Mouse (Mus musculus) forebrain, embryonic 14.5 days (tissue): ENCODE measurements at regions not wholly inside any gene's neighbourhood (a gene's known extent, or its start where the extent isn't known, plus 50 kb on each side); places are given as distances from the start of the nearest gene placed in this dataset.
A peak's percentile ranks its signal among the peaks of the same experiment; 100 is the strongest.

Experiments used
- ATAC-seq: fragments of 200-750 bp; cut with Nextera tagmentation; 2 replicates; pipeline ENCODE4 v1.8.0; 2017; ENCODE audit warnings: mild to moderate bottlenecking, moderate library complexity
- DNase-seq: peaks from one replicate; pipeline ENCODE4 v3.0.0-alpha.2; 2015; ENCODE audit warnings: low spot score
- H3K27ac ChIP-seq: fragments of 300-500 bp; sonication (generic); 2 replicates; pipeline ENCODE4 v1.5.1; 2014; ENCODE audit warnings: low read depth, mild to moderate bottlenecking, control low read depth, low read length, moderate library complexity
- H3K27me3 ChIP-seq: fragments of 300-500 bp; sonication (generic); replicated peaks from 2 replicates; pipeline ENCODE4 v1.6.1; 2014; ENCODE audit warnings: low read length, control low read depth, mixed read lengths; ENCODE audit not compliant: control insufficient read depth, insufficient read depth
- H3K36me3 ChIP-seq: fragments of 300-500 bp; sonication (generic); 2 replicates; pipeline ENCODE4 v1.6.1; 2014; ENCODE audit warnings: low read length, control low read depth; ENCODE audit not compliant: control insufficient read depth, insufficient read depth
- H3K4me1 ChIP-seq: fragments of 300-500 bp; sonication (generic); 2 replicates; pipeline ENCODE4 v1.6.1; 2014; ENCODE audit warnings: antibody characterized with exemption, low read length, control low read depth; ENCODE audit not compliant: control insufficient read depth, insufficient read depth
- H3K4me2 ChIP-seq: fragments of 300-500 bp; sonication (generic); 2 replicates; pipeline ENCODE4 v1.6.1; 2014; ENCODE audit warnings: mild to moderate bottlenecking, control low read depth, low read length
- H3K4me3 ChIP-seq: fragments of 300-500 bp; sonication (generic); 2 replicates; pipeline ENCODE4 v1.5.1; 2014; ENCODE audit warnings: low read depth, low read length, control low read depth
- H3K9ac ChIP-seq: fragments of 300-500 bp; sonication (generic); 2 replicates; pipeline ENCODE4 v1.6.1; 2014; ENCODE audit warnings: mild to moderate bottlenecking, low read length, control low read depth, moderate library complexity
- H3K9me3 ChIP-seq: fragments of 300-500 bp; sonication (generic); replicated peaks from 2 replicates; pipeline ENCODE4 v1.6.1; 2016; ENCODE audit warnings: low read length, control low read depth, mixed read lengths; ENCODE audit not compliant: control insufficient read depth
- WGBS: fragments of 180-500 bp; shearing (Covaris S2); extraction: QIAGEN DNeasy Blood & Tissue Kit; methylation state at CpG from one replicate; pipeline ENCODE4 v1.1.7; 2014; 5-methylcytosine and 5-hydroxymethylcytosine counted together

- ATAC-seq = no peak
- no peaks in the 10 kb centered on the region for H3K27me3 ChIP-seq
- H3K4me2 ChIP-seq = no peak overlapping the region
- no peak overlapping the region for H3K27ac ChIP-seq
- no peaks in the 10 kb centered on the region for H3K4me1 ChIP-seq
- WGBS = 65% methylated on average over 4 of the region's 4 CpGs
- DNase-seq = peak; percentile 59
- H3K9ac ChIP-seq = no peak overlapping the region
- H3K36me3 ChIP-seq = no peaks in the 10 kb centered on the region
- H3K9me3 ChIP-seq = no peaks in the 10 kb centered on the region
- no peak overlapping the region for H3K4me3 ChIP-seq
Measured at GRCm38 (mm10) chr12:47599191-47599590, 780.5 kb upstream of the Nova1 start.
